Mouse (Mus musculus) heart, postnatal 25 days (tissue): Measurements from ENCODE around the gene Ermap. TPM values are rescaled to one million over a fixed set of nuclear protein-coding genes. Genes with fewer than 3 reads are reported as not detected.

Source experiments
- DNase-seq: peaks from one replicate; pipeline ENCODE4 v3.0.0; 2022; ENCODE audit warnings: low spot score
- intact Hi-C: fragments of 180-260 bp; cut with DNase I; formaldehyde crosslinking; loops from one replicate; pipeline ENCODE4 v1.15.1; 2025
- total RNA-seq, 2 experiments: library from RNA; stranded (reverse); gene quantifications; 2 replicates each; pipeline ENCODE4 v1.2.3; 2021

Gene Ermap
- total RNA-seq, 2 experiments from 2014 or later = 0.05 to 0.25 TPM

DNA sequence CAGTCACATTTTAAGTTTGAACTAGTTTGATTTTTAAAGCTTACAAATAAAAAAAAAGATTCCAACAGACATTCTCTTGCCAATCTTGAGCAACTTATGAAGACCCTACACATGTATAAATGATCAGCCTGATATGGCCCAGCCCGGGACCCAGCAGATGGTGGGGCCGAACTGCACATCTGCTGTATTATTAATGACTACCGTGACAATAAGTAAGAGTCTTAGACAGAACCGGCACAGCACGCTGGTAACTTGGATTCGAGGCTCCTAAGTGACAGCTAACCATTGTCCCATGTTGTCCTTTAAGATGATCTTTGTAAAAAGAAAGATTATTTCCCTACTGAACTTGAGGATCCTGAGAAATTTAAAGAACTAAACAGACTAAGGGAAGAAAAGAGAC lies 419 bp downstream of the Ermap start:
- no peak for DNase-seq
- intact Hi-C loops = no loop called here

DNA sequence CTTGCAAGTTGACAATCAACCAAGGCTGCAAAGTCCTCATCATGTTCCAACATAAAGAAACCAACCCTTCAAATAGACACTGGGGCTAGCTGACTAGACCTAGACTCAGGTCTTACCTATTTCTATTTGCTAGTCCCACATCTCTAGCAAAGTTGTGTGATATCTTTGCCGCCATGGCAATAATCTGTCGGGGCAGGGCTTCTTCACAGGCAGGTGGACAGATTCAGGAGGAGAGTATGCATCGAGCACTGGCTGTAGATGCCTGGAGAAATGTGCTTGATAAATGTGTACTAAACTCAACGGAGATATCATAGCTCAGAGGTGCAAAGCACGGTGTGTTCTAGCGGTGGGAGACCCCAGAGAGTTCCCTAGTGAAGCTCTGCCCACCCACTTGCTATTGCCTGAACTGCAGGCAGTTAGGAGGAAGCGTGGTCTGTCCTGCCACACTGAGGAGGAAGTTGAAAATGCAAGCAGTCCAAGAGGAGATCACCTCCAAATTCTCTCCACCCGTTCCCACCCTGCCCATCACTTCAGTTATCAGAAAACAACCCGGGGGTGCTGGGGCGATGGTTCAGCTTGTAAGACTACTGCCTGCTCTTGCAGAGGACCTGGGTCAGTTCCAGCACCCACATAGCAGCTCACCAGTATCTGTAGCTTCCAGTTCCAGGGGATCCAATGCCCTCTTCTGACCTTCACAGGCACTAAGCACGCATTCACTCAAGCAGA lies 1.6 kb downstream of the Ermap start:
- no peak for DNase-seq
- intact Hi-C loops = no loop called here

DNA sequence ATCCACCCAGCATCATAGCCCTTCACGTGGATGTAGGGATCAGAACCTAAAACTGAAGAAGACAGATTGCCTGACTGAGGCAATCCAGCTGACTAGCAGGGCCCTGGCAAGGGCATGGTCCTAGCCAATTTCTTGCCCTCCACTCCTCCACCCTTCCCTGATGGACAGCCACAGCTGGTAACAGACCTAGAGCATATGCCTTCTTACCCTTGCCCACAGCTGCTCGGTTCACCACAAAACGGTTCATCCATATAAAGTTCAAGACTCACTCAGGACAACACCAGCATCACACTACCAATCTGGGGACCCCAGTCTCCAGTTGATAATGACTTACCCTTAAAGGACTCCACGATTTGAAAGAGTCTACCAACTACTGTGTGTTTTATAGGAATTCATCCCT lies 4.0 kb downstream of the Ermap start:
- intact Hi-C loops = no loop called here
- no peak for DNase-seq

DNA sequence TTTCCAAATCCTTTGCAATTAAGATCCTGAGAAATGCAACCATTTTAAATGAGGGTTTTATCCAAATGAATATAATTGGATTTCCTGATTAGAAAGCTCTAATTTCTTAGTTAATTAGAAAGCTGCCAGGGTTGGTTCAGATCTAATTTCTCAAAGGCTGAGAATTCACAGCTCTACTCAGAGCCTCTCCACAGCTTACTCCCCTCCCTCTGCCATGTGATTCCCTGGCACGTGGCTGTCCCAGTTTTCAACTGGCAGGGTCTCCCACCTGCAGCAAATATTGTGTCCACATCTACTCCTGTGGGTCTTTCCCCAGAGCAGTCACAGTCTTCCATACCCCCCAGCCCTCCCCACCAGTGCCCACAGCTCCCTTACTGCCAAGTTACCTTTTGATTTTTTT lies 6.3 kb downstream of the Ermap start:
- intact Hi-C loops = no loop called here
- DNase-seq = no peak

DNA sequence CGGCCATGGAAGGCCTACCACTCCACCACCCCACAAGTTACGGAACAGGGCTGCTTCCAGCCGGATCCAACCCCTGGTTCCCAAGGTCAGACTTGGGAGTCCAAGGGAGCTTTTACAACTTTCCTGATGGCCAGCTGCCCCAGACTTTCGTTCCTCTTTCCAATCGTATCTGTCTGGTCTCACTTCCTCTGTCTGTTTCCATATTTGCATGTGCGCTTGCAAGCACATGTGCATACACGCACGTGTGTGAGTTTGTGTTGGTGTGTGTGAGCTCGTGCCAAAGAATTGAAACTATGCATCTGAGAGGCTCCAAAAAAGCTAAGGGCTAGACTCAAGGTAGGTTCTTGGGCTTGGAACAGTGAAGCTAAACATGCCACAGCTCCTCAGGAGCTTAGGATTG lies 8.4 kb downstream of the Ermap start:
- DNase-seq = no peak
- intact Hi-C loops = no loop called here

DNA sequence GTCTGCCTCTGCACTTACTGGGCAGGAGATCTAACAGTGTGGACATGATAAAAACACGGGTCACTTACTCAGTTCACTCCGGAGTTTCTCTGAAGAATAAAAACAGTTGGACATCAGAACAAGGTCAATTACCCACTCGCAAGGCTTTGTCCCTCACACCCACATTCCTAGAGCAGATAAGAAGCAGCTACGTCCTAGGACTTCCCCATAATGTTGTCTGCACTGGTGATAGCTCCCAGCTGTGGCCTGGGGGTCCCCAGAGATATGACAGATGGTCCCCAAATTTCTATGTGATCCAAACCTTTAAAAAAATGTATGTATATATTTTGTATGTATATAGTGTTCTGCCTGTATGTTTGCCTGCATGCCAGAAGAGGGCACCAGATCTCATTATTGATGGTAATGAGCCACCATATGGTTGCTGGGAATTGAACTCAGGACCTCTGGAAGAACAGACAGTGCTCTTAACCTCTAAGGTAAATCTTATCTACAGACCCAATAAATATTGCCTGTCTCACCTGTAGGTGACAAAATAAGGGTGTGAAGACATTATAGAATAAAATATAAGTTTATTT lies 9.6 kb downstream of the Ermap start:
- intact Hi-C loops = no loop called here
- no peak for DNase-seq

DNA sequence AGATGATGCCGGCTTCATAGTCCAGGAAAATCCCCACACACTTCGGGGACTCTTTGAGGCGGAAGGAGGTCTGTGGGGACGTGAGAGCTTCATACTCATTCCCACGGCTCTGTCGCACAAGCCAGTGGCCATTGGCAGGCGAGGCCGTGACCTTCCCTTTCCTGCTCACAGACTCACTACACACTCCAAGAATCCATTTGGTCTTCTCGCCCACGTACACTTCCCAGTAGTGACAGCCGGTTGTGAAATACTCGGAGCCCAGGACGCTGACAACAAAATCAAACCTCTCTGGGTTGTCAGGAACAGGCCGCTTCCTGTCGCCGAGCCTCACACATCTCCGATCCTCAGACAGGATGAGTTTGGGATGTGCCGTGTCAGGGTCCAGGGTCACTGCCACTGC lies 11.5 kb downstream of the Ermap start:
- intact Hi-C loops = no loop called here

DNA sequence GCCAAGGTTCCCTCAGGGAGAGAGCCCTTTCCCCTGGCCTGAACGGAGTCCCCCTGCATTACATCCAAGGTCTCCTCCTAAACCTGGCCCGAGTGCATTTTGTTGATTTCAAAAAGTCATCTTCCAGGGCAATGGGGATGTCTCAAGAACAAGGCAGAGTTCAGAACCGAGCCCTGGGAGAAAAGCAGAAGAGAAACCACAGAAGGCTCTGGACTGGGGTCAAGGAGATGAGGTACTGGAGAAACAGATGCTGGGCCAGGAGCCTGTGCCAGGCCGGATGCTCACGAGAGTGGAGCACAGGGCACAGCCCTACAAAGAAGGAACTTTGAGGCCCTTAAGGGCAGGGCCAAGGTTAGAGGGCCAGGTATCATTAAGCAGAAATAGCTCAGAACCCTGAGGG lies 12.1 kb downstream of the Ermap start:
- DNase-seq = peak; percentile 13
- intact Hi-C loops = no loop called here

More for the DNA sequence above, 11.5 kb downstream of the Ermap start:
- peak; percentile 34 for DNase-seq

DNA sequence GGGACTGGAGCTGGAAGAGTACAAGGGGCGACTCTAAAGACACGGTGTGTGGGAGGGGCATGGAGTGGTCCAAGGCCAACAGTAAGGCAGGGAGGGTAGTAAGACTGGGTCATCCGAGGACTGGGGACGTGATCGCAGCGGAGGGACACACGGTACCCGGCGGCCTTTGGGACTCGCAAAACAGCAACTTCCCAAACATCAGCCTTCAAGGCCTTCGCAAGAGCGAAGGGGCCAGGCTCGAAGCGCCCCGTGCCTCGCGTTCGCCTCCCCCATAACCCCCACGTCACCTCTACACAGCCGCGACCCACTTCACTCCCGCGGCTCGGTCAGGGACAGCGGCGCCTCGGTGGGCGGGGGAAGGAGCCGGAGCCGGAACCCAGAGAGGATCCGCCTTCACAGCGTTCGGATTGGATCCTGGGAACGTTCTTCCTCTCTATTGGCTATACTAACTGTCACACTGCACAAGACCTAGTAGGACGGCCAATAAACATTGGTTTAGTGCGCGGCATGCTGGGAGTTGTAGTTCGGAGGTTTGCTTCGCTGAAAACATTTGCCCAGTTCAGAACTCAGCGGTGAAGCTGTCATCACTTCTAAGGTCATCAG lies 15.9 kb downstream of the Ermap start, which contains the start of gene Zfp691:
Gene Zfp691 (minus strand): TSS at position 345 of the 603 bp plus-strand sequence.
- intact Hi-C loops = no loop called here
- DNase-seq = peak; percentile 92

DNA sequence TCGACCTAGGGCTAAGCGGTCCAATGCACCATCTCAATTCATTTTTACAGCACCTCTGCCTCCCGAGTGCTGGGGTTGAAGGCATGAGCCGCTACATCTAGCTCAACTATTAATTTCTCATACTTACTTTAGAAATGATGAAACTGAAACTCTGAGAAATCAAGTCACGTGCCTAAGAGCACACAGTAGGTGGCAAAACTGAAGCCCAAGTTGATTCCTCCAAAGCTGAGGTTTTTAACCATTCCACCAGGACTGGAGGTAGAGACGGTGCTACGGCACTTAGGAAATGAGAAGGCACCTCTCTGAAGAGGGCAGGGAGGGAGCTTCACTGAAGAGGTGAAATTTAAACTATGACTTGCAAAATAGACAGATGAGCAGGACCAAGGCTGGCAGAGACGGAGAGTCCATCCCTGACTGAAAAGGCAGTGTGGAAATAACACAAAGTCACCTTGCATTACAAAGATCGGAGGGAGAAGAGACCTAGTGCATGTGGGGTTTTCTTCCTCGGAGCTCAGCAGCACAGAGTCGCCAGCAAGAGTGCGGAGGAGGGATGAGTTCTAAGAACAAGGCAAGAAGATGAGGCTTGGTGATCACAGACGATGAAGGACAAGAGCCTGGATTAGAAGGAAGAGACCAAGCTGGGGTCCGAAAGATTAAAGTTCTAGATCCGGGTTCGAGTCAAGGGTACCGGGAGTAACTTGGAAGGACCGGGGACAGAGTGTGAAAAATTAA lies 16.7 kb downstream of the Ermap start:
- intact Hi-C loops = no loop called here
- DNase-seq = no peak

DNA sequence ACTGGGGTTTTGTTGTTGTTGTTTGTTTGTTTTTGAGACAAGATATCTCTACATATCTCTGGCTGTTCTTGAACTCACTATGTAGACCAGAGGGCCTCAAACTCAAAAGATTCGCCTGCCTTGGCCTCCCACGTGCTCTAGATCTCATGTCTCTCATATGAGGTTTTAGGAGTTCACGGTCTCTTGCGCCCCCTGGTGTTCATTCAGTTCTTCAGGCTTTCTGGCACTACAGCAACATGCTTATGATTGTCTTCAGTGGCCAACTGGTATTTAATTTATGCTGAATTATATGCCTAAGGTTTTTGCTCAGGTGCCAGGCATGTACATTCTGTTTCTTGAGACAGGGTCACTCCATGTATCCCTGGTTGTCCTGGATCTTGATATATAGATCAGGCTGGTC lies 22.1 kb downstream of the Ermap start:
- DNase-seq = no peak
- intact Hi-C loops = loop anchor here (1.0 to 5.0 kb wide), 2 partner anchors 35 to 162 kb away; no protein-coding TSS in a partner anchor

DNA sequence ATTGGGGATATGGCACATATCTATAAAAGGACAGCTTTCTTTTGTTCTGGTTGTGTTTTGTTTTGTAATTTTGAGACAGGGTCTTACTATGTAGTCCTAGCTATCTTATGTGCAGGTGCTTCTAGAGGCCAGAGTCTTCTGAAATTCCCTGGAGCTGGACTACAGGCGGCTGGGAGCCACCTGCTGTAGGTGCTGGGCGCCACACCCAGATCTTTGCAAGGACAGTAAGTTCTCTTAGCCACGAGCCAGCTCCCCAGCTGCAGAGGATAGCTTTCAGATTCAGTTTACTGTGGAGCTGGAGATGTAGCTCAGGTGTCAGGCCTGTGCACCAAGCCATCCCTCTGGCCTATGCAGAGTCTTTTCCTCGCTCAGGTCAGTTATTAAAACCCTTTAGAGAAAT lies 22.7 kb downstream of the Ermap start:
- no peak for DNase-seq
- intact Hi-C loops = loop anchor here (1.0 to 5.0 kb wide), 2 partner anchors 35 to 162 kb away; no protein-coding TSS in a partner anchor

DNA sequence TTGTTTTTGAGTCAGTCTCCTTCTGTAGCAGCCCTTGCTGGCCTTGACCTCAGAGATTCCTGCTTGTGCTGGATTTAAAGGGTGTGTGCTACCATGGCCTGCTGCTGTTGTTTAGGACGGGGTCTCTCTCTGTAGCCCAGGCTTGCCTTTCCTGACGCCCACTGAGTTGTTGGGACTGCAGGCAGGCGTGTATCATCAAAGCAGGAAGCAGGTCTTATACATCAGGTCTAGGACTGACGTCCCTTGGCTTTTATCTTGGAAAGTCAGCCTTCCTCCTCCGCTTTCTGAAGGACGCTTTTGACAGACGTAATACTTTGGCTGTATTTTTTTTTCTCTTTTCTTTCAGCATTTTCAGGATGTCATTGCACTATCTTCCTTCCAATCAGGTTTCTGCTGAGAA lies 23.9 kb downstream of the Ermap start:
- no peak for DNase-seq
- intact Hi-C loops = loop anchor here (5.0 kb wide), 1 partner anchor 36 kb away; no protein-coding TSS in a partner anchor

DNA sequence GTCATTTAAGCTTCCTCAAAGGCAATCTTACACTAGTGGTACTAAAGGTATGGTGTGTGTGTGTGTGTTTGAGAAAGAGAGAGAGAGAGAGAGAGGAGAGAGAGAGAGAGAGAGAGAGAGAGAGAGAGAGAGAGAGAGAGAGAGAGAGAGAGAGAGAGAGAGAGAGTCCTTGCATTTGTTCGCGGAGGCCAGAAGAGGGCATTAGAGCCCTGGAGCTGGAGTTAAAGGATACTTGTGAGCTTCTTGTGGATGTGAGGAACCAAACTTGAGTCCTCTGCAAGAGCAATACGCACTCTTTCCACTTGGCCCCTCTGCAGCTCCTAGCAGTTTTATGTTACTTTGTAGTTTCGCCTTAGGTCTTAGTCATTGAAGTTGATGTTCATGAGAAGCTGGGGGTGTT lies 26.8 kb downstream of the Ermap start:
- intact Hi-C loops = no loop called here
- no peak for DNase-seq

DNA sequence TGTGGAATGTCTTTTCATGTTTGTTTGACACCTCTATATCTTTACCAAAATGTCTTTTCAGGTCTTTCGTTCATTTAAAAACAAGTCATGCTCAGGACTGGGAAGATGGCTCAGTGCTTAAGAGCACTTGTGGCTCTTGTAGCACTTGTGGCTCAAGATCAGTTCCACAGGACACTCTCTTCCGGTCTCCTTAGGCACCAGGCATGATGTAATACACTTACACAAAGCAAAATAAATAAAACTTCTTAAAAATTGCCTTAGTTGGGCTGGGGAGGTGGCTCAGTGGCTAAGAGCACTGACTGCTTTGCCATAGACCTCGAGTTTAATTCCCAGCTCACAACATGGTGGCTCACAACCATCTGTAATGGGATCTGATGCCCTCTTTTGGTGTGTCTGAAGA lies 28.5 kb downstream of the Ermap start:
- no peak for DNase-seq
- intact Hi-C loops = no loop called here

DNA sequence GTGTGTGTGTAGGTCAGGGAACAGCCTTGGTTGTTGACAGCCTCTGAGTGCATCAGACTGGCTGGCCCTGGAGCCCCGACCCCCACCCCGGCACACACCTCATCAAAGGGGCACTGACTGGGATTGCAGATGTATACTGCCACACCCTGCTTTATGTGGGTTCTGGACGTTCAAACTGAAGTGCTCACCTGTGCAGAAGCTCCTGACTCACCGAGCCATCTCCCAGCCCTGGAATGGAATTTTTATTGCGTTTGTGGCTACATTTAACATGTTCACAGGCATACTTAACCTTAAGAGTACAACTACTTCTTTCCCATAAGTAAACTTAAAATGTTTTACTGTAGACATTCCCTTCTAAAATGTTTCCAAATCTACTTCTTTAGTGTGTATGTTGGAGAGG lies 31.9 kb downstream of the Ermap start:
- intact Hi-C loops = no loop called here
- no peak for DNase-seq

DNA sequence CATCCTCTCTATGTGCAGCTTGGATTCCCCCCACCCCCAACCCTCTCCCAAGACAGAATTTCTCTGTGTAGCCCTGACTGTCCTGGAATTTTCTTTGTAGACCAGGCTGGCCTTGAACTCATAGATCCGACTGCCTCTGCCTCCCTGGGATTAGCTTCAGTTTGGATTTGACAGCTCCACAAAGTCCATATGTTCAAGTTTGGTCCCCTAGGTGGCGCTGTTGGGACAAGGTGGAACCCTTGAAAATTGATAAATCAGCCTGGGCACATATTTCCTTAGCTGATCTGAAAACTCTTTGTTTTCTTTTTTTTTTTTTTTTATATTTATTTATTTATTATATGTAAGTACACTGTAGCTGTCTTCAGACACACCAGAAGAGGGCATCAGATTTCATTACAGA lies 32.6 kb downstream of the Ermap start:
- intact Hi-C loops = no loop called here
- DNase-seq = no peak

DNA sequence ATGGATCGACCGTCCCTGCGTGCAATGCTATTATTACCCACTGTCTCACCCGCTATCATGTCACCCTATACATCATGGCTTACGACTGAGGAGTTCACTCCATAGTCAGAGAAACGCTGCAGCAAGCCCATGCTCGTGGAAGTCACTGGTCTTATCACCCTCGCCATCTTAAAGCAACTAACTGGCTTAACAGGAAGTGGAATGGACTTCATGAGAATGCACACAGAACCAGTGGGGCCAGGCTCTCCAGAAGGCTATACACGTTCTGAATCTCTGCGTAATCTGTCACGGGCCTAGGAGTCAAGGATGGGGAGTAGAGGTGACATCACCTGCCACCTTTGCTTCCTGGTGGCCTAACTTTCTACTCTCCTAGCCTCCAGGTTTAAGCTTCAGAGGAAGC lies 41.1 kb downstream of the Ermap start:
- no peak for DNase-seq
- intact Hi-C loops = no loop called here

DNA sequence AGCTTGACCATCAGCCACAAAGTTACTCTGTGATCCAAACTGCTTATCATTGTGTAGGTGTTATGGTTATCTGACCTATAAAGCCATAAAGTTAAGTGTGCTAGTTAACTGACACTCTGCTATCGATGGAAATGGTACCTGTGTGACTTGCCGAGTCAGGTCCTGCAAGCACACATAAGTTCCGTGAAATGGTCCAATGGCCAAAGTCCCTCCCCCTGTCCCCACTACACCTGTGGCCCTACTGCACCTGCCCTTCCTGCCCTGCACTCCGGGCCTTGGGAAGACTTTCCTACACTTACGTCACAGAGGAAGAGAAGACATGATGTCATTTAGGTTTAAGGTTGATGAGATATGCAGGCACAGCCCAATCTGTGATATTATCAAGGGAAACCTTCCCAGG lies 42.5 kb downstream of the Ermap start:
- intact Hi-C loops = no loop called here

DNA sequence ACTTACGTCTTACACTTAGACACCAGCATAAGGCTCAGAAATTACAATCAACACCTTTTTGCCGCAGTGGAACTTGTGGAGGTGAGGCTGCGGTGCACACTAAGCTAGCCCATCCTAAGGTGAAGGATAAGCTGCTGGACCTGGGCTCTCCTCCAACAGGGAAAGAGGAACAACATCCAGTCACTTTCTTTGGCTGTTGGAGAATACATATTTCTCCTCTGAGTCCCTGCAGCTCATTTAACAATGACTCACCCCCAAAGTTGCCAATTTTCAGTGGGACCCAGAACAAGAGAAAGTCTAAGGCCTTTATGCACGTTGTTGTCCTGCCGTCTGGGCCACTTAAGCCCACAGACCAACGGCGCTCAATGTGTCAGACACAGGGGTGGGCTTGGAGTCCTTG lies 43.0 kb downstream of the Ermap start:
- intact Hi-C loops = no loop called here
- no peak for DNase-seq

More for the DNA sequence above, 42.5 kb downstream of the Ermap start:
- DNase-seq = no peak
